Mouse (Mus musculus) cerebellum, adult 11 months (tissue): ENCODE results near the gene Pcbp3.
A peak's percentile ranks its signal among the peaks of the same experiment; 100 is the strongest.
"Not testable (repeated sequence)": the region's sequence is repeated elsewhere in the genome, so short reads cannot be mapped to it uniquely, and the experiment has no call there.

Experiments
- DNase-seq: peaks from one replicate; pipeline ENCODE4 v3.0.0; 2022

Pcbp3 gene

GRCm38 (mm10) chr10:76961790-76962489, at the start of gene Pcbp3:
TSS of gene Pcbp3 (minus strand) at chr10:76961887.
- DNase-seq, result peak; percentile 99

- peak; percentile 35 for DNase-seq
These were observed 47.0 kb upstream of the Pcbp3 start for GRCm38 (mm10) chr10:77008698-77009097.

GRCm38 (mm10) chr10:77008109-77008561, 46.4 kb upstream of the Pcbp3 start:
- peak; percentile 85 for DNase-seq

GRCm38 (mm10) chr10:77007433-77008108, 45.9 kb upstream of the Pcbp3 start:
- no peak for DNase-seq

- DNase-seq, result no peak
These were observed 43.2 kb upstream of the Pcbp3 start for GRCm38 (mm10) chr10:77004936-77005335.

- DNase-seq, result peak; percentile 60
These were observed 36.2 kb upstream of the Pcbp3 start for GRCm38 (mm10) chr10:76997759-76998513.

- DNase-seq, result no peak
These were observed 30.8 kb upstream of the Pcbp3 start for GRCm38 (mm10) chr10:76992456-76992855.

- no peak for DNase-seq
These were observed 26.9 kb upstream of the Pcbp3 start for GRCm38 (mm10) chr10:76988586-76988985.

GRCm38 (mm10) chr10:76978042-76978441, 16.4 kb upstream of the Pcbp3 start:
- DNase-seq, result no peak

GRCm38 (mm10) chr10:76976699-76977098, 15.0 kb upstream of the Pcbp3 start:
- no peak for DNase-seq

- DNase-seq, result no peak
These were observed 12.2 kb upstream of the Pcbp3 start for GRCm38 (mm10) chr10:76973797-76974436.

GRCm38 (mm10) chr10:76972318-76972717, 10.6 kb upstream of the Pcbp3 start:
- not testable (repeated sequence) for DNase-seq

- no peak for DNase-seq
These were observed 9.3 kb upstream of the Pcbp3 start for GRCm38 (mm10) chr10:76970974-76971373.

GRCm38 (mm10) chr10:76964436-76964835, 2.7 kb upstream of the Pcbp3 start:
- no peak for DNase-seq

- no peak for DNase-seq
These were observed 2.3 kb upstream of the Pcbp3 start for GRCm38 (mm10) chr10:76963997-76964396.

- no peak for DNase-seq
These were observed 531 bp downstream of the Pcbp3 start for GRCm38 (mm10) chr10:76961156-76961555.

GRCm38 (mm10) chr10:76958201-76958600, 3.5 kb downstream of the Pcbp3 start:
- no peak for DNase-seq

- no peak for DNase-seq
These were observed 5.5 kb downstream of the Pcbp3 start for GRCm38 (mm10) chr10:76956200-76956599.

- DNase-seq, result no peak
These were observed 20.6 kb downstream of the Pcbp3 start for GRCm38 (mm10) chr10:76941038-76941437.

- DNase-seq, result no peak
These were observed 24.9 kb downstream of the Pcbp3 start for GRCm38 (mm10) chr10:76936827-76937226.

GRCm38 (mm10) chr10:76934805-76935204, 26.9 kb downstream of the Pcbp3 start:
- DNase-seq, result no peak

GRCm38 (mm10) chr10:76931794-76932193, 29.9 kb downstream of the Pcbp3 start:
- no peak for DNase-seq

- DNase-seq, result peak; percentile 27
These were observed 30.6 kb downstream of the Pcbp3 start for GRCm38 (mm10) chr10:76931122-76931521.
